Mouse (Mus musculus): ENCODE data around the gene Cald1. TPM values are rescaled to one million over a fixed set of nuclear protein-coding genes. Genes with fewer than 3 reads are reported as not detected.

The Cald1 gene
- polyA plus RNA-seq, 1 experiment from 2014 or later = 301 TPM

GRCm38 (mm10) chr6:34664291-34664690 is 66.0 kb downstream of the Cald1 start:
- DNase-seq (ENCODE audit: low spot score) = no peak
- H3K4me2 ChIP-seq (replicated peaks; ENCODE audit: low read depth) = no peak overlapping the region
- H3K27ac ChIP-seq (replicated peaks) = no peak overlapping the region
- no peak for TF ChIP-seq CTCF (IDR thresholded peaks at IDR 0.05; ENCODE audit: low read depth)
- TF ChIP-seq EP300 (optimal IDR thresholded peaks at IDR 0.05) = no peak
- H3K9ac ChIP-seq (ENCODE audit: low read length) = no peak overlapping the region
- no peaks in the 10 kb centered on the region for H3K27me3 ChIP-seq (ENCODE audit: control insufficient read depth, insufficient read depth, low read length)
- no peak overlapping the region for H3K4me3 ChIP-seq (ENCODE audit: low read depth, low read length)
- no peaks in the 10 kb centered on the region for H3K9me3 ChIP-seq (ENCODE audit: control insufficient read depth, low read length)
- H3K36me3 ChIP-seq (ENCODE audit: control insufficient read depth, insufficient read depth, low read length) = peaks cover 5% of the 10 kb centered on the region; the same call in 1 of the 2 replicates
- H3K4me1 ChIP-seq (replicated peaks; ENCODE audit: control insufficient read depth, insufficient read depth) = no peaks in the 10 kb centered on the region
- WGBS = 79% methylated on average over 4 of the region's 4 CpGs
- no peak for ATAC-seq (ENCODE audit: low FRiP score, low TSS enrichment)

GRCm38 (mm10) chr6:34664749-34665148 is 66.4 kb downstream of the Cald1 start:
- DNase-seq (ENCODE audit: low spot score) (no peak), ATAC-seq (ENCODE audit: low FRiP score, low TSS enrichment) (no peak)
- no peaks in the 10 kb centered on the region for H3K9me3 ChIP-seq (ENCODE audit: control insufficient read depth, low read length)
- peaks cover 5% of the 10 kb centered on the region; the same call in 1 of the 2 replicates for H3K36me3 ChIP-seq (ENCODE audit: control insufficient read depth, insufficient read depth, low read length)
- no peak for TF ChIP-seq EP300 (optimal IDR thresholded peaks at IDR 0.05)
- TF ChIP-seq CTCF (IDR thresholded peaks at IDR 0.05; ENCODE audit: low read depth) = no peak
- no peak overlapping the region for H3K4me2 ChIP-seq (replicated peaks; ENCODE audit: low read depth)
- H3K27me3 ChIP-seq (ENCODE audit: control insufficient read depth, insufficient read depth, low read length) = no peaks in the 10 kb centered on the region
- no peak overlapping the region for H3K27ac ChIP-seq (replicated peaks)
- no peaks in the 10 kb centered on the region for H3K4me1 ChIP-seq (replicated peaks; ENCODE audit: control insufficient read depth, insufficient read depth)
- H3K4me3 ChIP-seq (ENCODE audit: low read depth, low read length) = no peak overlapping the region
- H3K9ac ChIP-seq (ENCODE audit: low read length) = no peak overlapping the region
- WGBS = 54% methylated on average over 5 of the region's 5 CpGs

DNA sequence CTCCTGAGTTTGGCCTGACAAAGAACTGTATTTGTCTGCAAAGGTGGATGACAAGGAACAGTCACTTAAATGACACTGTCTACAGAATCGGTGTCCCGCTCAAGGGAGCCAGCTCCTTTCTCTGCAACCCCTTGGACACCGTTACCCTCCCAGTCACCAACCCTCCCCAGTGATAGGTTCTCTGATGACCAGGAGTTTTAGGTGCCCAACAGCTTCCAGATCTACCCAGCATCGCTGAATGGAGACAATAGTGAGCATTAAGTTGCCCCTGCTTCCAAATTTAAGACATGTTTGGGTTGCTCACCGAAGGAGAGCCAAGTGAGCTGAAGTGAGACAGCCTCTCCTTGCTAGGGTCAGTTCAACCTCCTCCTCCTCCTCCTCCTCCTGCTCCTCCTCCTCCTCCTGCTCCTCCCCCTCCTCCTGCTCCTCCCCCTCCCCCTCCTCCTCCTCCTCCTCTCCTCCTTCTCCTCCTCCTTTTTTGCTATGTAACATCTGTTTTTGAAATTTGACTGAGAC is 70.5 kb downstream of the Cald1 start:
- Histone ChIP-seq H3K9ac (ENCODE audit: low read length) (no peak overlapping the region), H3K4me2 (replicated peaks; ENCODE audit: low read depth) (no peak overlapping the region), H3K9me3 (ENCODE audit: control insufficient read depth, low read length) (no peaks in the 10 kb centered on the region), H3K27ac (replicated peaks) (no peak overlapping the region), H3K36me3 (ENCODE audit: control insufficient read depth, insufficient read depth, low read length) (no peaks in the 10 kb centered on the region), H3K27me3 (ENCODE audit: control insufficient read depth, insufficient read depth, low read length) (no peaks in the 10 kb centered on the region), H3K4me1 (replicated peaks; ENCODE audit: control insufficient read depth, insufficient read depth) (no peaks in the 10 kb centered on the region), H3K4me3 (ENCODE audit: low read depth, low read length) (no peak overlapping the region)
- no peak for ATAC-seq (ENCODE audit: low FRiP score, low TSS enrichment)
- DNase-seq (ENCODE audit: low spot score) = no peak
- 80% methylated on average over 5 of the region's 5 CpGs for WGBS
- no peak for TF ChIP-seq EP300 (optimal IDR thresholded peaks at IDR 0.05)
- no peak for TF ChIP-seq CTCF (IDR thresholded peaks at IDR 0.05; ENCODE audit: low read depth)

DNA sequence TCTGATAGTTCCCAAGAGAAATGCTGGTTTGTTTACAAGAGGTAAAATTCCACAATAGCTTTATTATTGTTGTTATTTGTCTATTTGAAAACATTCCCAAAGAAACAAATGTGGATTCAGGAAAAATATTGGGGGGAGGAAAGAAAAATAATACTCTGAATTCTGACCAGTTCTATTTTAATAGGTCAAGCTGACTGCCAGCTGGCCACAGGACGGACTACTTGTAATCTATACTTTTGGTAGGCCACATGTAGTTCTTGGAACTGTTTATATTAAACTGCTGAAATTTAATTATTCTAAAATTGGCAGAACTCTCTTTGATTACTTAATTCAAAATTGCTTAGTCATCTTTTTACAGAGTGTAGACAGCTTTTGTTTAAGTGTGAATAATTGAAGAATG is 73.1 kb downstream of the Cald1 start:
- no peak for DNase-seq (ENCODE audit: low spot score)
- WGBS = 51% methylated on average over 1 of the region's 1 CpGs
- no peak overlapping the region for H3K4me2 ChIP-seq (replicated peaks; ENCODE audit: low read depth)
- TF ChIP-seq CTCF (IDR thresholded peaks at IDR 0.05; ENCODE audit: low read depth) = no peak
- TF ChIP-seq EP300 (optimal IDR thresholded peaks at IDR 0.05) = no peak
- no peak overlapping the region for H3K9ac ChIP-seq (ENCODE audit: low read length)
- H3K36me3 ChIP-seq (ENCODE audit: control insufficient read depth, insufficient read depth, low read length) = no peaks in the 10 kb centered on the region
- H3K4me3 ChIP-seq (ENCODE audit: low read depth, low read length) = no peak overlapping the region
- H3K4me1 ChIP-seq (replicated peaks; ENCODE audit: control insufficient read depth, insufficient read depth) = no peaks in the 10 kb centered on the region
- no peak for ATAC-seq (ENCODE audit: low FRiP score, low TSS enrichment)
- no peaks in the 10 kb centered on the region for H3K27me3 ChIP-seq (ENCODE audit: control insufficient read depth, insufficient read depth, low read length)
- no peaks in the 10 kb centered on the region for H3K9me3 ChIP-seq (ENCODE audit: control insufficient read depth, low read length)
- H3K27ac ChIP-seq (replicated peaks) = no peak overlapping the region

- Histone ChIP-seq H3K36me3 (ENCODE audit: control insufficient read depth, insufficient read depth, low read length) (no peaks in the 10 kb centered on the region), H3K27ac (replicated peaks) (no peak overlapping the region), H3K27me3 (ENCODE audit: control insufficient read depth, insufficient read depth, low read length) (no peaks in the 10 kb centered on the region), H3K9me3 (ENCODE audit: control insufficient read depth, low read length) (no peaks in the 10 kb centered on the region), H3K4me3 (ENCODE audit: low read depth, low read length) (no peak overlapping the region), H3K9ac (ENCODE audit: low read length) (no peak overlapping the region), H3K4me2 (replicated peaks; ENCODE audit: low read depth) (no peak overlapping the region), H3K4me1 (replicated peaks; ENCODE audit: control insufficient read depth, insufficient read depth) (no peaks in the 10 kb centered on the region)
- TF ChIP-seq EP300 (optimal IDR thresholded peaks at IDR 0.05) = no peak
- TF ChIP-seq CTCF (IDR thresholded peaks at IDR 0.05; ENCODE audit: low read depth) = no peak
- WGBS = 79% methylated on average over 7 of the region's 7 CpGs
- ATAC-seq (ENCODE audit: low FRiP score, low TSS enrichment) (no peak), DNase-seq (ENCODE audit: low spot score) (no peak)
Observed at GRCm38 (mm10) chr6:34674416-34674815, 76.1 kb downstream of the Cald1 start.

GRCm38 (mm10) chr6:34674897-34675296 is 76.6 kb downstream of the Cald1 start:
- Histone ChIP-seq H3K9me3 (ENCODE audit: control insufficient read depth, low read length) (no peaks in the 10 kb centered on the region), H3K27me3 (ENCODE audit: control insufficient read depth, insufficient read depth, low read length) (no peaks in the 10 kb centered on the region), H3K9ac (ENCODE audit: low read length) (no peak overlapping the region), H3K4me3 (ENCODE audit: low read depth, low read length) (no peak overlapping the region), H3K4me1 (replicated peaks; ENCODE audit: control insufficient read depth, insufficient read depth) (no peaks in the 10 kb centered on the region), H3K36me3 (ENCODE audit: control insufficient read depth, insufficient read depth, low read length) (no peaks in the 10 kb centered on the region), H3K4me2 (replicated peaks; ENCODE audit: low read depth) (no peak overlapping the region), H3K27ac (replicated peaks) (no peak overlapping the region)
- DNase-seq (ENCODE audit: low spot score) (no peak), ATAC-seq (ENCODE audit: low FRiP score, low TSS enrichment) (no peak)
- 69% methylated on average over 10 of the region's 10 CpGs for WGBS
- TF ChIP-seq EP300 (optimal IDR thresholded peaks at IDR 0.05) = no peak
- TF ChIP-seq CTCF (IDR thresholded peaks at IDR 0.05; ENCODE audit: low read depth) = no peak
